ENCODE assay signal across 11 mouse cellular contexts in the genomic region with DNA sequence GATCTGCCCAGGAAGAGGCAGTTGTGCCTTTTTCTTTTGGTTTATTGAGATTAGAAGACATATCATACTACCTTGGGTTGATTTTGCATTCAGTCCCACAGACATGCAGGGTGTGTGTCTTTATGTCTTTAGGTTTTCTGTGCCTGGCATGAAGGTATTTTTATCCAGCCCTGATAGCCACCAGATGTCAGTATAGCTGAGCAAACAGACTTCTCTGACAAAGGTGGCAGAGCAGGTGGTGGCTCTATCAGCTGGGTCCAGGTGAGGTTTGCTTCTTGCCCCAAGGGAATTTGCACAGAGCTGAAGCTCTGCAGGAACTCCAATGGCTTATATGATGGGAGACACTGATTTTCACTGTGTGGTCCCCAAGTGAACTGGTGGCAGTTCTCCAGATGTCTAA.
DNase-seq lines count a peak whose midpoint lies in the region; ATAC-seq lines count a peak whose summit lies in the region.
"Had no signal": no experiment of that assay in that cellular context is flagged by ENCODE, and none has a peak within 500 bp of the region (broad histone marks: within the 10 kb centered on the region; RNA-seq: fewer than 3 reads in every experiment).

No protein-coding gene starts in this region.

- H3K4me3 ChIP-seq in embryonic facial prominence, embryonic 10.5 days: no peak overlapping the region
- H3K4me3 ChIP-seq: gastrocnemius, adult 2 months; heart, embryonic 12.5 days; neural tube, embryonic 15.5 days had no signal

- no peak overlapping the region for H3K27ac ChIP-seq in embryonic facial prominence, embryonic 10.5 days (replicated peaks)
- H3K27ac ChIP-seq: gastrocnemius, adult 2 months; neural tube, embryonic 15.5 days had no signal

- H3K36me3 ChIP-seq in embryonic facial prominence, embryonic 10.5 days (replicated peaks): no peaks in the 10 kb centered on the region
- H3K36me3 ChIP-seq: heart, embryonic 12.5 days; neural tube, embryonic 15.5 days had no signal

- peak; percentile 25 for ATAC-seq in frontal cortex, adult (ENCODE audit: low TSS enrichment)

- no peak for DNase-seq in frontal cortex, postnatal 14 days (ENCODE audit: low spot score in 2 of 2)
- DNase-seq in kidney, postnatal 36 days: peak; percentile 5 to 8
- DNase-seq in kidney, adult 11 months: no peak
- peak; percentile 5 for DNase-seq in A20 (ENCODE audit: low read depth, low spot score)
- DNase-seq in cerebellum, adult 8-10 months: peak; percentile 31
- no peak for DNase-seq in embryonic facial prominence, embryonic 10.5 days (ENCODE audit: low spot score)
- DNase-seq: gastrocnemius, adult 2 months; liver had no signal

- 0 out of 2 replicates have a peak, but pooled peaks cover 2% of the 10 kb centered on the region for H3K27me3 ChIP-seq in embryonic facial prominence, embryonic 10.5 days (replicated peaks; ENCODE audit: low read depth, poor library complexity, severe bottlenecking)
- H3K27me3 ChIP-seq: neural tube, embryonic 15.5 days had no signal

- H3K4me1 ChIP-seq in embryonic facial prominence, embryonic 10.5 days: 0 out of 2 replicates have a peak, but pooled peaks cover 6% of the 10 kb centered on the region
- H3K4me1 ChIP-seq: heart, embryonic 12.5 days had no signal

- H3K9me3 ChIP-seq in embryonic facial prominence, embryonic 10.5 days: no peaks in the 10 kb centered on the region
- H3K9me3 ChIP-seq: heart, embryonic 12.5 days; neural tube, embryonic 15.5 days had no signal

Comparison
In these comparisons a context has a peak if more than half of its experiments do, and no peak if none do; other contexts are left out.
1. DNase-seq: peak in kidney, postnatal 36 days (2 of 2), A20 (single experiment) and cerebellum, adult 8-10 months (single experiment); none in frontal cortex, postnatal 14 days (0 of 2), kidney, adult 11 months (single experiment) and embryonic facial prominence, embryonic 10.5 days (single experiment).